Mouse (Mus musculus) gastrocnemius, postnatal 4 days (tissue): ENCODE results near the gene Twsg1. TPM values are rescaled to one million over a fixed set of nuclear protein-coding genes. Genes with fewer than 3 reads are reported as not detected.
"Not testable (repeated sequence)": the region's sequence is repeated elsewhere in the genome, so short reads cannot be mapped to it uniquely, and the experiment has no call there.

Source experiments
- DNase-seq, 2 experiments: peaks; one replicate each; pipeline ENCODE4 v3.0.0; 2021 to 2022; ENCODE audit warnings: low spot score in 2 of 2, mixed read lengths in 2 of 2
- long read RNA-seq, 2 experiments: library from polyadenylated mRNA; stranded (forward); transcript quantifications; one replicate each; pipeline ENCODE4 v2.0.0; 2021
- total RNA-seq, 2 experiments: library from RNA; stranded (reverse); gene quantifications; 2 replicates each; pipeline ENCODE4 v1.2.3; 2021

Twsg1 gene
- total RNA-seq, result 10 to 100 TPM; 38.6 to 45.8 TPM
- long read RNA-seq, experiment 1, full-length matches to known transcripts, result 46 of 59 reads
- long read RNA-seq, experiment 1, partial matches to known transcripts, result 1 of 59 reads
- long read RNA-seq, experiment 1, other reads (novel, unspliced or antisense), result 12 of 59 reads
- long read RNA-seq, experiment 2, full-length matches to known transcripts, result 51 of 56 reads
- long read RNA-seq, experiment 2, partial matches to known transcripts, result 1 of 56 reads
- long read RNA-seq, experiment 2, other reads (novel, unspliced or antisense), result 4 of 56 reads

GRCm38 (mm10) chr17:65950622-65951404 lies at the start of gene Twsg1:
Twsg1 (minus strand) TSS chr17:65951226.
- DNase-seq, result peak; percentile 89 to 92

- DNase-seq, result no peak
These were observed 37.3 kb upstream of the Twsg1 start for GRCm38 (mm10) chr17:65988151-65988820.

- DNase-seq, result not testable (repeated sequence)
These were observed 25.7 kb upstream of the Twsg1 start for GRCm38 (mm10) chr17:65976720-65977119.

GRCm38 (mm10) chr17:65967751-65968150 lies 16.7 kb upstream of the Twsg1 start:
- no peak for DNase-seq

- DNase-seq, result no peak
These were observed 11.2 kb upstream of the Twsg1 start for GRCm38 (mm10) chr17:65962263-65962662.

GRCm38 (mm10) chr17:65961606-65962136 lies 10.6 kb upstream of the Twsg1 start:
- DNase-seq, result no peak

GRCm38 (mm10) chr17:65959011-65959410 lies 8.0 kb upstream of the Twsg1 start:
- DNase-seq, result no peak

- no peak for DNase-seq
These were observed 7.3 kb upstream of the Twsg1 start for GRCm38 (mm10) chr17:65958366-65958765.

- no peak for DNase-seq
These were observed 6.8 kb upstream of the Twsg1 start for GRCm38 (mm10) chr17:65957782-65958325.

GRCm38 (mm10) chr17:65956993-65957781 lies 6.2 kb upstream of the Twsg1 start:
- DNase-seq, result no peak

GRCm38 (mm10) chr17:65956140-65956539 lies 5.1 kb upstream of the Twsg1 start:
- DNase-seq, result no peak

GRCm38 (mm10) chr17:65953959-65954358 lies 2.9 kb upstream of the Twsg1 start:
- no peak for DNase-seq

GRCm38 (mm10) chr17:65952083-65952482 lies 1.1 kb upstream of the Twsg1 start:
- DNase-seq, result no peak

GRCm38 (mm10) chr17:65950183-65950582 lies 843 bp downstream of the Twsg1 start:
- no peak for DNase-seq

GRCm38 (mm10) chr17:65947307-65947706 lies 3.7 kb downstream of the Twsg1 start:
- no peak for DNase-seq

GRCm38 (mm10) chr17:65945420-65945819 lies 5.6 kb downstream of the Twsg1 start:
- no peak for DNase-seq

GRCm38 (mm10) chr17:65942394-65942793 lies 8.6 kb downstream of the Twsg1 start:
- no peak for DNase-seq

GRCm38 (mm10) chr17:65941275-65941674 lies 9.8 kb downstream of the Twsg1 start:
- DNase-seq, result no peak

- DNase-seq, result no peak
These were observed 10.8 kb downstream of the Twsg1 start for GRCm38 (mm10) chr17:65940221-65940620.

GRCm38 (mm10) chr17:65939461-65940192 lies 11.4 kb downstream of the Twsg1 start:
- DNase-seq, result no peak
